Mouse (Mus musculus) mouse embryonic stem cell (cell line): Measurements from ENCODE around the gene Mapk9.

ENCODE experiments used
- in situ Hi-C, 2 experiments: fragments of 300-500 bp; cut with MboI; formaldehyde crosslinking; loops; 1 replicate in 1 of 2; 3 replicates in 1 of 2; pipeline ENCODE4 v1.14.3; 2019 to 2020; ENCODE audit warnings: low sequenced_read_pairs in 2 of 2, low pct_unique_long_range_greater_than_20kb in 1 of 2, mixed read lengths in 1 of 2; ENCODE audit not compliant: unreplicated experiment in 1 of 2

The Mapk9 gene

DNA sequence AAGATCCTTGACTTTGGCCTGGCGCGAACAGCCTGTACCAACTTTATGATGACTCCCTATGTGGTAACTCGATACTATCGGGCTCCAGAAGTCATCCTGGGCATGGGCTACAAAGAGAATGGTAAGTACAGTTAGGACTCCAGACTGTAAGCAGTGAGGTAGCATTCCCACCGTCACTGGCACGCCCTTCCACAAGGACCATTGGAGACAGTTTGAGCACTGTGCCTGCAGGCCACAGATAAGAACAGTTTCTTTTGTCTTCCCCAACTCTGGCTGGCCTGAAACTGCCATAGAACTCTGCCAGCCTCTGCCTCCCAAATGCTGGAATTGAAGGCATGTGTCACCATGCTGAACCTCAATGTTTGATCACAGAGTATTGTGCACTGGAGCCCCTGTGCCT lies 26.2 kb downstream of the Mapk9 start:
- in situ Hi-C loops, result no loop called here

DNA sequence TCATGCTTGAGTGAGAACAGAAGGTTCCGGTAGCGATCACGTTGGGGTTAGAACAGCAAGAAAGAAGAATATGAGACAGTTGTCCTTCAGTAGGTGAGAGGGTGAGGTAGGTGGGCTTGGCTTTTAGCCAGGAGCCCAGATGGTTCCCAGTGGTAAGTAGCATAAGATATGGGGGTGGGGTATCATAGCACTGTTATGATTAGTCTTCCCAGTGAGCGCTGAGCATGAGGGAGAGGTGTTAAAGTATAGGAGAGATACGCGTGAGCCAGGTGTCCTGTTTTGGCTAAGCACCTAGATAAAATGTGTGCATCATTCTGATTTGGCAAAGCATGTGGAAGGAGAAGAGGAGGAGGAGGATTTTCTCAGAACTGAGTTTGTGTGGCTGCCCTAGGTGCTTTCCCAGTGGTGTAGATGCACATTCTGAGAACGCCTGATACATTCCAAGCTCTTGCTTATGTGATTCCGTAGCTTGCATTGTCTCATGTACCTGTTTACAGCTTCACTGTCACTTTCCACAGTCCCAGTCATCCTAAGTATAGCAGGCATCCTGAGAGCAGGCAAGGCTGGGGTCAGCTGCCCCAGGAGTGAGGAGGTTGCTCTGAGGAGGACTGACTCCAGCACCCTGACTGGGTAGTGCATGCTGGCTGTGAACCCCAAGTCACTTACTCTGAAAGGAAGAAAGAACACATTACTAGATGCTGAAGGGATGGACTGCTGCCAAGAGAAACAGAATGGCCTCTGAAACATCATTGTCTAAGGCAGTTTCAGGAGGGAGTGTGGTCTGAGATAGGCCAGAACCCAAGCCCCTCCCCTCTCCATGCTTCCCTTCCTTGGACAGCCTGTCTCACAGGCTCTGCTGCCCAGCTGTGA lies 30.6 kb downstream of the Mapk9 start:
- in situ Hi-C loops, result no loop called here

- in situ Hi-C loops, result no loop called here
Measured at GRCm38 (mm10) chr11:49879950-49880642, 33.5 kb downstream of the Mapk9 start.

DNA sequence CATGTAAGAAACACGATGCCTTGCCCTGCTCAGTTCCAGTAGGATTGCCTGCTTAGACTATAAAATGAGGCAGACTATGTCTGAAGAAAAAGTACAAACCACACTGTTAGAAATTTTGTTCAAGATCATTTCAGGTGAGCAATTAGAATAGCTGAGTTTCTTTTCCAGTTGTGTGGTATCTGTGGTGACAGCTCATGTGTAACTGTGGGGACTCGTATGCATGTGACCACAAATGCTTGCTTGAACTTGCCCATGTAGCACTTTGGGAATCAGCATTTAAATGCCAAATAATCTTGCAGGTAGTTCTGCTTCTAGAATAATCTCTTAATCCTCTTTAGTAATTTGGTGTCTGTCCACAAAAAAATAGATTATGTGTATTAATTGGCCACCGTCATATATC lies 36.8 kb downstream of the Mapk9 start:
- in situ Hi-C loops, result no loop called here

DNA sequence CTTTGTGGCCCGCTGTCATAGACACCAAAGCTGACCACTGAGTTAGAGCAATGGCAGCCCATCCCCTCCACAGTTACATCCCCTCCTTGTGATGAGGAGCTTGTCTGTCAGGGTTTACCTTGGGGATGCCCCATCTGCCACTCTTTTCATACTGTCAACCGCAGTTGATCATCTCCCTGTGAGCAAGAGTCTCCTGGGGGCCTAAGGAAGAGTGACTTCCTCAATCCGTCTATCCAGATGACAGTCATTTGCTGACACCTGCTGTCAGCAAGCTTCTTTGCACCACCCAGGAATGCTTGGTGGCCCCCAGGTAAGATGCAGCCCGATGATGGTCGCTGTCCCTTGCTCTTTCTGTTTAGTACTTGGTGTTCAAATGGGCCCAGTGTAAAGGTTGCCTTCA lies 41.9 kb downstream of the Mapk9 start:
- in situ Hi-C loops, result no loop called here

DNA sequence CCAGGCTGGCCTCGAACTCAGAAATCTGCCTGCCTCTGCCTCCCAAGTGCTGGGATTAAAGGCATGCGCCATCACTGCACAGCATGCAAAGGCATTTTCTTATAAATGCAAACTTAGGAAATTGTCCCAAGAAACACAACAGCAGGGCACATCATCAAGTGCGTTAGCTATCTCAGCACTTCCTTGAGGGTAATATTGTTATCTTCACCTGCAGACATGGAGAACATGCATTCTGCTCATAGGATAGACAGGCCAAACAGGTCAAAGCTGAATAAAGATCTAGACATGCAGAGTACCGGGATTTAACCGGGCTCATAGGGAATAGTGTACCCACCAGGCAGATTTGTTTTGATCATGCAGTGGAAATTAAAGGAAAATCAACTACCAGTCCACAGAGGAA lies 45.4 kb downstream of the Mapk9 start:
- in situ Hi-C loops, result no loop called here

DNA sequence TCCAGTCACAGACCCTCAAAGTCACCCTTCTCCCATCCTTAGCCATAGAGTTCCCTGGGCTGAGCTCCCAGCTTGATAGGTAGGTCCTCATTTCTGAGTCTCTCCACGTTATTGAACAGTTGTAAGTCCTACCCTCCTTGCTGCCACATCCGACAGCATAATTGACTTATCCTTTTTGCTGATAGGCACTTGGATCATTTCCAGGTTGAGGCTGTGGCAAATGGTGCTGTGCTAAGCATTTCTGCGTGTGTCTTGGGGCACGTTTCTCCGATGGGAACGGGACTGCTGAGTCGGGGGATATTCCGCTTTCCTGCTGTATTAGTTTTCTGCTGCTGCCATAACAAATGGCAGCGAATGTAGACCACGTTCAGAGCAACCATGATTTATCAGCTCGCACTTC lies 47.3 kb downstream of the Mapk9 start:
- in situ Hi-C loops, result no loop called here

GRCm38 (mm10) chr11:49895966-49896590 lies 49.5 kb downstream of the Mapk9 start:
- in situ Hi-C loops, result no loop called here

- in situ Hi-C loops, result no loop called here
Measured at GRCm38 (mm10) chr11:49900043-49900442, 53.5 kb downstream of the Mapk9 start.

GRCm38 (mm10) chr11:49900962-49901658 lies 54.6 kb downstream of the Mapk9 start:
- in situ Hi-C loops, result no loop called here

DNA sequence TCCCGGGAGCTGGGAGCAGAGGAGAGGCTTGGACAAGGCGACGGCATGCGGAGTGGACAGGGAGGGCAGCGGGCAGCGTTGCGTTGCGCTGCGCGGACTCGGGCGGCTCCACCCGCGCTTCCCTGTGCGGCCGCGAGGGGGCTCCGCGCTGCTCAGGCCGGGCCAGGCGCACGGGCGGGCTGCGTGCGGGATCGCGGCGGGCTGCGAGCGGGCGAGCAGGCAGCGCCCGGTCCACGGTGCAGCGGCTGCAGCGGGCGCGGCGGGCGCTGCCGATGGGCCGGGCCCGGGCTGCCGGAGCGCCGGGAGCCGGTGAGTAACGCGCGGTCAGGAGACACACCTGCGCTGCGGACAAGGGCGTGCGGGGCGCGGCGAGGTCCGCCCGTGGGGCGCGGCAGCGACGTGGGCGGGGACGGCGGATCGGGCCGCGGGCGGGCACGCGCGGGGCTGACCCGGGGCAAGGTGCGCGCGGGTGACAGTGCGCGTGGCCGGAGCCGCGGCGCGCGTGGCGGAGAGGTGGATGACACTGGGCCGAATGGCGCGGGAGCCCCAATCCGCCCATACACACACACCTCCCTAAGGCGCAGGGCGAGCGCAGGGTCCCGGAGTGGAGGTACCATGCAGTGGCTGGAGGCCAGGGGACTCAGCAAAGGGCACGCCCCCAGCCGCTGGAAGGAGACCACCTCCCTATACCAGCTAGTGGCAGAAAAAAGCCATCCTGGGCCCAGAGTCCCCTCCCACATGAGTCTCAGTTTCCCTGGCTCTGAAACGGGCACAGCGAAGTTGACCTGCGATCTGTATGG lies 55.3 kb downstream of the Mapk9 start, which contains the start of gene Rasgef1c:
Gene Rasgef1c, plus strand, starts transcription at position 177 of the 800 bp plus-strand sequence.
- in situ Hi-C loops, result no loop called here

- in situ Hi-C loops, result no loop called here
Measured at GRCm38 (mm10) chr11:49903333-49903732, 56.8 kb downstream of the Mapk9 start.

- in situ Hi-C loops, result no loop called here
Measured at GRCm38 (mm10) chr11:49918521-49919180, 72.1 kb downstream of the Mapk9 start.

DNA sequence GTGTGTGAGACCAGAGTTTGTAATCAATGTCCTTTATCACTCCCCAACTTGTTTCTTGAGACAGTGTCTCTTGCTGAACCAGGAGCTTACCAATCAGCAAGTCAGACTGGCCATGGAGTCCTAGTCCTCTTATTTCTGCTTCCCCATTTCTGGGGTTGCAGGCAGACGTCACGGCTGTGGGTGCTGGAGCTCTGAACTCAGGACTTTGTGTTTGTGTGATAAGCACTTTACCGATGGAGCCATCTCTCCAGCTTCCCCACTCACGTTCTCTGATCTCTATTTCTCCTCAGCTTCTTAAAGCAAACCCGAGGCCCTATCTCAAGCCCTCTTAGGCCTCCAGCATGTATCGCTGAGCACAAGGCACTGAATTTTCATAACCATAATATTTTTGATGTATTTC lies 72.8 kb downstream of the Mapk9 start:
- in situ Hi-C loops, result no loop called here

- in situ Hi-C loops, result no loop called here
Measured at GRCm38 (mm10) chr11:49923539-49923938, 77.0 kb downstream of the Mapk9 start.

GRCm38 (mm10) chr11:49926183-49926582 lies 79.6 kb downstream of the Mapk9 start:
- in situ Hi-C loops, result no loop called here

DNA sequence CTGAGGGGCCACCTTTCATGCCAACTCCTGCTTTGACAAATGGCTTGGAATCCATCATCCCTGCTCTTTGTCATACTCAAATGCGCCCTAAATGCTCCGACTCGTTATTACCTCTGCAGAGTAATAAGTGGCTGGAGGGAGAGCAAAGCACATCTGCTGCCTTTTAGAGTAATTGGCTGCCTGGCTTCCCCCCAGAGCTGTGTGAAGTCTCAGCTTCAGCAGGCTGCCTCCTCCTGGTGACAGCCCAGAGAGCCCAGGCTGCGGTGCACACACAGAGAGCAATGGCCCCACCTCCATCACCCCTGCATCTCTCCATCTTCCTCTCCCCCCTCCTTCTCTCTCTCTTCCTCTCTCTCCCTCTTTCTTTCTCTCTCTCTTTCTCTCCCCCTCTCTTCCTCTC lies 80.6 kb downstream of the Mapk9 start:
- in situ Hi-C loops, result no loop called here

- in situ Hi-C loops, result no loop called here
Measured at GRCm38 (mm10) chr11:49927670-49928069, 81.1 kb downstream of the Mapk9 start.
